Mouse (Mus musculus) 416B (cell line): ENCODE results near the gene Cdca3.

ENCODE experiments used
- DNase-seq: peaks from one replicate; pipeline ENCODE4 v3.0.0; 2011; ENCODE audit warnings: low read depth

Gene Cdca3

DNA sequence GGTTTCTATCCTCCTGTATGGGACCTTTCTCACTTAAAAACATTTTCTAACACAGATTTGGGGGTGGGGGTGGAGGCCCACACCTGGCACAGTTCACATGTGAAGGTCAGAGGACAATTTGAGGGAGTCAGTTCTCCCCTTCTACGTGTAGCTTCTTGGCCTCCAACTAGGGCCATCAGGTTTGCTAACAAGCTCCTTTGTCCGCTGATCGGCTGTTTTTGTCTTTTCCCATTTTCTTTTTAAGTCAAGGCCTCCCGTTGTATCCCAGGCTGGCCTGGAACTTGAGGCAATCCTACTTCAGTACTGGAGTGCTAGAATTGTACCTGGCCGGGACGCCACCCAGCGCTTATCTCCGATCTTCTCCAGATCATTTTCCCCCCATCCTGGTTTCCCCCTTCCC lies 2.3 kb downstream of the Cdca3 start:
- DNase-seq: no peak

DNA sequence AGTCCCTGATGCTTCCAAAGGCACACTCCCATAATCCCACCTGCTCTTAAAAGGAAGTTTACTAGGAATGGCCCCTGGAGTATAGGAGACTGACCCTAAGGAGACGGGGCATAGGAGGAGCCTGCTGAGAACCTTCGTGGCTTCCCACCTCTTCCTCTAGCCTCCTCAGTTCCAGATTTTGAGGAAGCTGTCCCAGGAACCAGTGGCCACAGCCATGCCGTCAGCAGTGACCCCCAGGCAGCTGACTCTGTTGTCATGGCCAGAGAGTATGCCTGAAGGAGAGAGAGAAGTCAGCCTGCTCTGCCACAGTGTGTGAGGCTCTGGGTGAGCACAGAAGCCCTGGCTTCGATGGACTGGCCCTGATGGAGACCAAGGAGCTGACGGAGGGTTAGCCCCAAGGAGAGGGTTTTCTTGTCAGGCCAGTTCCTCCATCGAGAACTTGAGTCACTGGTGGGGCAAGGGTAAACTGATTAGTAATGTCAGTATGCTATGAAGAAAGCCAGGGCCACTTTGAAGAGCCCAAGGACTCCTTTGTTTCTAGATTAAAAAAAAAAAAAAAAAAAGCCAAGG lies 5.2 kb downstream of the Cdca3 start:
- peak; percentile 28 for DNase-seq

DNA sequence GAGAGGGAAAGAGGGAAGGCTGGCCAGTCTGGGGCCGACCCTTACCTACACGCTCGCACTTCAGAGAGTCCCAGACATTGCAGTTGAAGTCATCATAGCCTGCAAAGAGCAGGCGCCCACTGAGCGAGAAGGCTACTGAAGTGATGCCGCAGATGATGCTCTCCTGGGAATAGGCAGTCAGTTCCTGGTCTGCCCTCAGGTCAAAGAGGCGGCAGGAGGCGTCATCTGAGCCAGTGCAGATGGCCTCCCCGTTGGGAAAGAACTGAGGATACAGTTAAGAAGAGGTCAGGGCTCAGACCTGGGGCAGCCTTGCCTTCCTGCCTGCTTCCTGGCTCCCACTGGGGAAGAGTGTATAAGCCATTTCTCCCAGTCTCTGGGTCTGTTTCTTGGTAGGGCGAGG lies 6.2 kb downstream of the Cdca3 start:
- no peak for DNase-seq

DNA sequence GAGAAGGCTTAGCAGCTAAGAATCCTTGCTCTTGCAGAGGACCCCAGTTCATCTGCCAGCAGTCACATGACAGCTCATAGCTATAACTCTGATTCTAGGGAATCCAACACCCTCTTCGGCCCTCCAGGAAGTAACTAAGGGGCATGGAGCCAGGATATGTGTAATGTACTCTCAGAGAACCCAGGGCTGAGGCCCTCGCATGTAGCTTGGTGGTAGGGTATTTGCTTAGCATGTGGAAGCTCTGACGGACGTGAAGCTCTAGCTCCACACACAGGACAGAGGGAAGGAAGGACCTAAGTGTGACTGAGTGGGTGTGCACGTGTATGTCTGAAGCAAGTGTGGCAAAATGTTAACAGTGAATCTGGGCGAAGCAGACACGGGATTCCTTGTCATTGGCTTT lies 7.1 kb downstream of the Cdca3 start:
- no peak for DNase-seq

DNA sequence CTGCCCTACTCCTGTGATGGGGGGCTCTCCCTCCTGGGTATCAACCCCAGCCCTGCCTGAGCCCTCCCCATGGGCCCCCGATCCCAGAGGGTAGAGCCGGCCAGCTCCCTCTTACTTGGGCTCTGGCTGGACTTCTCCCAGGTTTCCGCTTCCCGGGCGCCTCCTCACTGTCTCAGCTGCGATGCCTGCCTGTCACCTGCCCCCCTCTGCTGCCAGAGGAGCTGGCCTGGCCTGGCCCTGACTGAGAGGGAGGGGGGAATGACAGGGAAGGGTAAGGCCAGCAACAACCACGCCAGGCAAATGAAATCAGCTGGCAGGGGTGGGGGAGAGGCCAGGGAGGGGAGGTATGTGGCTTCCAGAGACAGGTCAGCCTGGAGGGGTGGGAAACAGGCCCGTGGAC lies 10.5 kb downstream of the Cdca3 start:
- peak; percentile 14 for DNase-seq

DNA sequence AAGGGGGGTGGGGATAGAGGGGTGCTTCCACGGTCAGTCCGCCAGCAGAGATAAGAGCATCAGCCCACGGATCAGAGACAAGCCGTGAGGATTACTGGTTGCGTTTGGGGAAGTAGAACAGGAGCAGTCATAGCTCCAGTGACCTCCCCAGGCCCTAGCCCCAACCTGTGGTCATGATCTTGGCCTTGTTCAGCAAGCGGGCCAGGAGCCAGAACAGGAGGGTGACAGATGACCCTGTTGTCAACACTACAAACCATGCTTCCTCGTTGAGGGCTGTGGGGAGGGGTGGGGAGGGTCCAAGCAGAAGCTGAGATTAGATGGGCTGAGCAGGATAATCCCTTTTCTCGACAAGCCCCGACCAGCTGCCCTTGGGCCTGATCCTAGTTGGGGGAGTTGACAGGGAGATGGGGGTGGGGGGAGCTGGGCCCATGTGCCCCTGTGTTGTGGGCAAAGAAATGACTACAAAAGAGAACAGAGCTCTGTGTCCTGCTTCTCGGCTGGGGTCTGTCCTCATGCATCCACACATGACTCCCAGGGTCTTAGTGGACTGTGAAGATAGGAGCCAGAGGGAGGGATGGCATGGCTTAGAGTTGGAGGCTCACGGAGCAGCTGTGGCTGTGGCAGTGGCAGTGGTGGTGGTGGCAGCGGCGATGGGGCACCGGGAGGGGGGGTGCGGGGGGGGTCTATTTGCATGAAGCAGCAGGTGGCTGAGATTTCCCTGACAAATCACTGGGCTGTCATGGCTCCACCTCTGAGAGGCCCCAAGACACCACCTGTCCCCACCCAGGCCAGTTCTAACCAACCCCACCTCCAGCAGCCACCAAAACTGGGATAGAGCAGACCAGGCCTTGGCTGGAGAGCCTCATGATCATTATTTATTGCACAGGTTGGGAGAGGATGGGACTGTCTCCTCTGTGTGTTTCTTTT lies 11.2 kb downstream of the Cdca3 start, which contains the start of gene Gnb3:
Gnb3 (minus strand) TSS at position 35 of the 927 bp plus-strand sequence.
- peak; percentile 57 for DNase-seq

DNA sequence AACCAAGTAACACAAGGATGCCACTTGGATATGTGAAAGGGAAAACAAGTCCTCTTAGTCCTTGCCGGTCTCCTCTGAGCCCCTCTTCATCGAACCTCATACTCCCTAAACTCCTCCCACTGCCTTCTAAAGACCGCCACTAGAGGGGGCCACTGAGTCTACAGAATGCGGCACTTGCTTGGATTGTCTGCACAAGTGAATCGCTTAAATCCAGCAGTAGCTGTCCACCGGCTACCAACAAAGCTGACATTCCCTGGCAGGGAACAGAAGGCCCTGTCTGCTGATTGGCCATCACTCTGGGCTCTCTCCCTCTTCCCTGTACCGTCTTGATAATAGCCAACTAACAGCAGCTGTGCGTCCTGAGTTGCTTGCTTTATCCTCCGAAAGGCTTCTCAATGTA lies 18.0 kb downstream of the Cdca3 start:
- peak; percentile 85 for DNase-seq

DNA sequence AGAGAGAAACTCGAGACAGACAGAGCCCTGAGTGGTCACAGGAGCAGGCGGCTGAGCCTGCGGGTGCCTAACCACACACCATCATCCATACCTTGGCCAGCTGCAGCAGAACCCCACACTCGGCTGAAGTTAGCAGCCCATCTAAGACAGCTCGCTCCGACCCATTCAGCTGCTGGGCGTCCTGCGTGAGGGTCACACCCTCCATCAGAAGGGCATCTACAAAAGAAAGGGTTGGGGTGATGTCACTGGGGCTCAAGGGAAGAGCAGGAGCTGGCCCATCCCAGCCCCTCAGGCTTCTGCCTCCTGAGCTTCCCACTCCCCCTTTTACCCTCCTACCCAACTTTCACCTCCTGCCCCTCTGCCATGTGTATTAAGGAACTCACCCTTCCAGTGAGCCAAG lies 21.2 kb downstream of the Cdca3 start:
- no peak for DNase-seq

DNA sequence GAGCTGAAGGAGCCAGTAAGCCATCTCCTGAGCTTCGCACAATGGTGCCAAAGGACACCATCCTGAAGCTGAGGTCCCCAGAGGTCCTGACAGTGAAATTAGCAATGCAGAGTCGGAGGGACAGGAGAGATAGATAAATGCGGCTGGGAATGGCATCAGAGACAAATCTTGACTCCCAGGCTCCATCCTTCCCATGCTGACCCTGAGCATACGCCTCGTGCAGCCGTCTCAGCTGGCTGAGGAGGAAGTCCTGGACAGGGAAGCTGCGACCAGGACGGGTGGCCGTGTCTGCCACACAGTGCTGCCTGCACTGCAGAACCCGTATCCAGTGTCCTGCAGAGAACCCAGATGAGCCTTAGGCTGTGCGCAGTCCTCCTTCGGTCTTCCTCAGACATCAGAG lies 25.3 kb downstream of the Cdca3 start:
- no peak for DNase-seq

DNA sequence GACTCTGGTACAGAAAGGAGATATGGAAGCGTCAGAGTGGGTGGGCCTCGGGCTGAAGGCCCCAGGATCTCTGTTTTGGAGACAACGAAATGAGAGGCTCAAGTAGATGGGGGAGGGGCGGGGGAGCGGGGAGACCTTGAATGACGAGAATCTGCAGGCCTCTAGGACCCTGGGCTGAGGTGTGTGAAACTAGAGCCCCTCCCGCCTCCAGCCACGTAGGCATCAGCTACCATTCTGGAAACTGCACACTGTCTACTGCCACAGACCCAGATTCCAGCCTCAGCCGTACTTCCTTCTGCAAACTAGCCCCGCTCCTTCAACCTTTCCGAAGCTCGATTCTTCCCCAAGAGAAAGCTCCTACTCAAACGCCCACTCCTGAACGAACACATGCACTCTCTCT lies 27.0 kb downstream of the Cdca3 start:
- no peak for DNase-seq

DNA sequence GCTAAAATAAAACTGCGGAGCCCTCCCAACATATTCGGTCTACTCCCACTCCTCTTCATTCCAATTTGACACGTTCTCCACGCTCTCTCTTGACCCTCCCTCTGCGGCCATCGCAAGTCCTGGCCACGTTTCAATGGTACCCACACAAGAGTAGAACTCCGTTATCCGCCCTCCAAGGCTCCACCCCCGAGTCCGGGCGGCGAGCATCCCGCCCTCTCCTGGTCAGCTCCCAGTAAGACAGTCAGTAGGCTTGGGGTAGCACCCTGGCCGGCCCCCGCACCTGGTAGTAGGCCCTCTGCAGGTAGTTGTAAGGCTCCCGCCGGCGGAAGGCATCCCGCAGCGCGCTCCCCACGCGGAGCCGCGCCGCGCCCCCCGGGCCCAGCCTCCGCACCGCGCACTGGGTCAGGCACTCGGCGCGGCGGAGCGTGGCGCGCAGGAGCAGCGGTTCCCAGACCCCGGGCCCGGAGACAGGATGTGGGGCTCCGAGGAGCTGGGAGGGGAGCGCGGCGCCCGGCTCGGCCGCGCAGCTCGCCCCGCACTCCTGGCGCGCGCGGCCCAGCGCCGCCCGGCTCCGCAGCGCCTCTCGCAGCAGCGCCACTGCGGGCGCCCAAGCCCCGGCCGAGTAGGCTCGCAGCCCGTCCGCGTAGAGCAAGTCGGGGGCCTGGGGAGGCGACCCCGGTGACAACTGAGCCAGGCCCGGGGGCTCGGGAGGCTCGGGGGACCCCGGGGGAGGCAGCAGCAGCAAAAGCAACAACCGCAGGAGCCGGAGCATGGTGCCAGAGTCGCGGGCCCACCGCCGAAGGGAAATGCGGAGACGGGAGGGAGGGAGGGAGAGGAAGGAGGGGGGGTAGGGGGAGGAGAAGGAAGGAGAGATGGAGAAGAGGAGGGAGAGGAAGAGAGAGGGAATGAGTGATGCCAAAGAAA lies 27.8 kb downstream of the Cdca3 start, which contains the start of gene P3h3:
P3h3 (minus strand) TSS at position 837 of the 924 bp plus-strand sequence.
- no peak for DNase-seq

DNA sequence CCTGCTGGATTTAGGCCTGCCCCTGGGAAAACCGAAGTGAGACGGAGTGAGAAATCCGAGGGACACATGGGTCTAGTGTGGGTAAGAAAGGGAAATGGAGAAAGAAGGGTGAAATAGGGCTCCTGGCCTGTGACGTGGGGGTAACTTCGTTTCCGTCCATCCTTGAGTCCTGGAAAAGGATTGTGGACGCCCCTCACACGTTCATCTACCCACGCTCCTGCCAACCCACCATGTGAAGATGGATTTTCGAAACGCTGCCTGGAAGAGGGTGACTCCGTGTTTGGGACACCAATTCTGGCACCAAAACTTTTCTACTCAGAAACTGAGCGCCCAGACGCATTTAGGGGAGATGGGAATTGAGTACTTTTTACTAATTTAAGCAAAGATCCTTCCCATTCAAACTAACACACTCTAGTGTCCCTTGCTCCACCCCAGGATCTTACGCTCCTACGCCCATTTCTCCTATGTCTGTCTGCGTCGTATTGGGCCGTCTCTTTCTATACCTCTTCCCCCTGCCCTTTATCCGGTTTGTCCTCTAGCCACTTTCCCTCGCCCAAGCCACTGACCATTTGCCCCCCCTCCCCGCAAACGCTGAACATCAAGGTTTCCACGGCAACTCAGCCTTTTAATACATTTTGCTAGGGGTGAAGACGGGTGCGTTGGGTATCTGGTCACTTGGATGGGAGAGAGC lies 28.6 kb downstream of the Cdca3 start:
- DNase-seq: no peak

DNA sequence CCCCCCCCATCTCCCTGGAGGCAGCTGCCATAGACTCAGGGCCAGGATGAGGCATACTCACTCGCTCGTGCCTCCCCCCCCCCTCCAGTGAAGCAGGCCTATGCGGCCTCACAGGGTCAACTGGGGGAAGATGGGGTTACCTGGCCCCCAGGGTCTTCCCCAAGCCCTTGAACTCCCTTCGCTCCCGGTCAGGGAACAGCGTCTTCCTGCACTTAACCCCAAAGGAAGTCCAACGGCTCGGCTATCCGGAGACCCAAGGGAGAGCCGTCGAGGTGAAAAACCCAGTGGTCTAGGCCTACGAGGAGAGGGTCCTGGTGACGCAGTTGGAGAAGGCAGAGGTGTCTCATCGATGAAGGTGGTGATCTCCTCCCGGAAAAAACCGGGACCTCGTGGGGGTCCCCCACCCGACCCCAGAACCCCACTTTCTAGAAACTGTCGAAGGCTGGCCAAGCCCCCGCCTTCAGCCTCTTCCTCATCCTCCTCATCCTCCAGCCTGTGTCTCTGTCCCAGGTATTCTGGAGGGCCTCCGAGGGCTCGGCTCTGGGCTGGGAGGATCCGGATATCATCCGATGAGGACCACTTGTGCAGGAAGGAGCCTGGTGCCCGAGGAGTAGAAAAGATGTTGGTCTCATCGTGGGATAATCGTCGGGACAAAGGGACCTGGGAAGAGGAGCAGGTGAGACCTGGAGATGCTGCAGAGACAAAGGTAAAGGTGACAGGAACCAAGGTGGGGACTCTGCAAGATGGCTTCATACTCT lies 29.4 kb downstream of the Cdca3 start:
- DNase-seq: no peak

DNA sequence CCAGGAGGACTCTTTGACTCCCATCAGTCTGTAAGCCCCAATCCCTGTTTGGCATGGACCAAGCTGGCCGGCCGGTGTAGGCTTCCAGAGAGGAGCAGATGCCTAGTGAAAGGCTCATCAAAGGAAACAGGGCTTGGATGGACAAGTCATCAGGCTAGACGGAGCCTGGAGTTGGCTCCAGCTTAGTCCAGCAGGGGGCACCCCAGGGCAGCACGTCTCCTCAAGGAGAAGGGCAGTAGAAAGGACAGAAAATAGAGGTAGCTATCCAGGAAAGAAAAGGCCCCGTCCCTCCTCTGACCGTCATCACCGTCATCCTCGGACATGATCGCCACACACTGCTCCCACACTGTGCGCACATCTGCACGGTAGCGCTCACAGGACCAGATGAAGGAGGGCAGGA lies 30.4 kb downstream of the Cdca3 start:
- peak; percentile 79 for DNase-seq

DNA sequence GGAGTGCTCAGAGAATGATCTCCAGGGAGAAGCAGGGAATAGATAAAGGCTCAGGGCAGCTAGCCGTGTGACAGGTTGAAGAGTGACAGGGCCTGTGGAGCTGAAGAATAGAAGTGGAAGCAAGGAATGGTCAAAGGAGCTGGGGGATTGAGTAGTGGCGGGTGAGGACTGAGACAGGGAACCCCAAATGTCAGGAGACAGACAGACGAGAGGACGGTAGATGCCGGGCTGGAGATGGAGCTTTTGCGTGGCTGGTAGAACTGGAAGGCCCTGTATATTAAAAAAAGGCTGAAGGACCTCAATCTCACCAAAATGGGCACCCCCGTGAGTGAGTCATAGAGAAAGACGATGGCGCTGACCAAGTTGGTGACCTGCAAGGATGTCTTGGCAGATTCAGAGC lies 31.2 kb downstream of the Cdca3 start:
- no peak for DNase-seq

DNA sequence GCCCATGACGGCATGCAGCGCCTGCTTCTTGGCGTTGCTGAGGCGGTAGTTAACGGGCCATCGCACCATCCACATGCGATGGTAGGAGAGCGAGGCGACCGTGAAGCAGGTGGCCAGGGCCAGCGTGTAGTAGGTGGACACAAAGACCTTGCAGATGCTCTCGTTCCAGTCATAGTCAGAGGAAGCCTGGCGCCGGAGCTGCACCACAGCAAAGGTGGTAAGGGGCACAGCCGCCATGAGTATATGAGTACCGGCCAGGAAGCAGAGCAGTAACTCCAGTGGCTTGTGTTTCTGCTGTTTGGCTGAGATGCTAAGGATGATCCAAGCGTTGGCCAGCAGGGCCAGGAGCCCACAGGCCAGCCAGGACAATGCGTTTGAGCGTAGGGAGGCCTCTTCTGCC lies 31.9 kb downstream of the Cdca3 start:
- no peak for DNase-seq

DNA sequence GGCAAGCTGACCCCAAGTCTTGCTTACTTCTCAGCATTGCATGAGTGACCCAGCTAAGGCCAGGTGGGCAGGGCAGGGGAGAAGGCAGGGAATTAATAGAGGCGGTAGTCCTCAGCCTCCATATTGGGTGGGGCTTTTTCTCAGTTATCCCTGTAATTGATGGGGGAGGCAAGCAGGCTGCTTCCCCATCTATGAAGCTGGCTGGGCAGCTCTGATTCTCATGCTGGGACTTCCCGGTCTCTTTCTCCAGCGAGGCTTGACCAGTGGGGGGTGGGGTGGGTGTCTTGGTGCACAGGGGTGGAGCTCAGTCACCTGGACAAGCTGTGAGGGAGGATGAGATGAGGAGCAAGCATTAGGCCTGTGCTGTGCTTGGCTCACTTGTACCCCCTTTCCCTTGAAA lies 32.5 kb downstream of the Cdca3 start:
- DNase-seq: no peak

DNA sequence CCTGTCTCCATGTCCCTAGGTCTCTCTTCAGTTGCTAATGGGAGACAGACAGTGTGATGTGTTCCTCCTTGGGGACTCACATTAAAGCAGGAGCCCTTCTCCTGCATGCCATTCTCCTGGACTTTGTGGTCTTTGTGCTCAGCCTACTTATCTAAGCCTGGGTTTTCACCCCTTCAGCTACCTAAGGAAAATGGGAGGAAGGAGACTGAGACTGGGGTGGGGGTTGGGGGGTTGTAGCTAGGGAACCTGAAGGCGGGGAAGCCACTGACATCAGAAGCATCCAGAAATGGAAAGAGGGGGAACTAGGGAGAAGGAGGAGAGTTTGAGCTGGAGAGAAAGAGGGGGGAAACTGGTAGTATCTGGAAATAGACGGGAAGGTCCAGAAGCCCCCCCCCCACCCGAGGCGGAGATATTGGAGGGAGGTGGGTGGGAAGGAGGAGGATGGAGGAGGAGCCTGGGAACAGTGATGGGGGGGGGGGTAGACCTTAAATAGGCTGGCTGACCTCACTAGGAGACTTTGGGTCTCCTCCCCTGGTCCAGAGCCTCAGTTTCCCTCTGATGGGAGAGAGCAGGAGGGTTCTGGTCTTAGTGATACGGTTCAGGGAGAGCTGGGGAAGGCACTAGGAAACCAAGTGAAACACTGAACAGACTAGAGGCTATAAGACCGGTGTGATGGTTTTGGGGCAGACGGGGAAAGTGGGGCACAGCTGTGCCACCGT lies 33.2 kb downstream of the Cdca3 start:
- DNase-seq: no peak

DNA sequence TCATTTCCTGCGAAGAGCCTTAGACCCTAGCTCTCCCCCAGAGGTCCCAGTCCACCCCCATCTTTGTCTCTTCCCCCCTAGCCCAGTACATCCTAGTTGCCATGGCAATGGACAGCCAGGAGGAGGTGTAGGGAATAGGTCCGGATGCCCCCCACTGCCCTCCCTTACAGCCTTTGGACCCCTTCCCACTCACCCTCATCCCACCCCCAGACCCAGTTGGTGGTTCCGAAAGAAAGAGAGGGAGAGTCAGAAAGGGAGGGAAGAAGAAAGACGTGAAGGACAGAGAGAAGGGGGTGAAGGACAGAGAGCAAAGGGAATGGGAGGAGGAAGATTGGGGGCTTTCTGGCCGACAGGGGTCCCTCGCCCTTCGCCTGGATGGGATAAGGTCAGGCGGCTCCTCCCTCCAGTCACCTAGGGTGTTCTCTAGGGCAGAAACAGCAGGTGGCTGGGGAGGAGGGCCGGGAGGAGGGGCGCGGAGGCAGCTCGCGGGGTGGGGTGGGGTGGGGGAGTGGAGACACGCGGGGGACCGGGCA lies 33.8 kb downstream of the Cdca3 start:
- no peak for DNase-seq

DNA sequence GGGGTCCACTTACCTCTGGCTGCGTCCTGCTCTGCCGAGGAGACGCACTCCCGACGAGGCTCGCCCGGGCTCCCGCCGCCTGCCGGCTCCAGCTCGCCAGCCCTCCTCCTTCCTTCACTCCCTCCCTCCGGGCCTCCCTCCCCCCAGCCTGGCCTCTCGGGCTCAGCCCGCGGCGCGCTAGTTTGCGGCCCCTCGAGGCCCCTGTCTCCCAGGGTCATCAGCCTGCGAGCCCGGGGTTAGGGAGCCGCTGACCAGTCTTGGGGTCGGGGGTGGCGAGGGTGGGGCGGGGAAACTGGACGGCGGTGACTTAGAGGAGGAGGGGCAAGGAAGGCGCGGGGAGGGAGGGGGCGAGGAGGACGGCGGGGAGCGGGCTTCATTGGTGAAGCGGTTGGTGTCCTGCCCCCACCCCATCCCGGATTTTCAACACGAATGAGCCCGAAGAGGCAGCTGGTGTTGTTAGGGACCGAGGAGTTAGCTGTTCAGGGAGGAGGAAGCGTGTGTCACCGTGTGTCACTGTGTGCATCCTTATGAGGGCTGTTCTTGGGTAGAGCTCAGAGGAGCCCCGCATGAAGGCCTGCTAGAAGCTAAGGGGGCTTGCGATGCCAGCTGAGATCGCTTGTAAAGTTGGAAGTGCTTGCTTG lies 34.4 kb downstream of the Cdca3 start, which contains the start of gene Gpr162:
Gpr162 (minus strand) TSS at position 326 of the 641 bp plus-strand sequence.
- DNase-seq: peak; percentile 26
